Mouse (Mus musculus) heart, postnatal 10 days (tissue): ENCODE measurements around the gene Il20rb. TPM values are rescaled to one million over a fixed set of nuclear protein-coding genes. Genes with fewer than 3 reads are reported as not detected.

Experiments used
- DNase-seq, 2 experiments: peaks; one replicate each; pipeline ENCODE4 v3.0.0; 2021
- intact Hi-C: fragments of 180-260 bp; cut with DNase I; formaldehyde crosslinking; loops from one replicate; pipeline ENCODE4 v1.15.1; 2025
- total RNA-seq, 2 experiments: library from RNA; stranded (reverse); gene quantifications; 2 replicates each; pipeline ENCODE4 v1.2.3; 2021

Il20rb gene
- total RNA-seq = 1 to 10 TPM; 2.2 to 4.4 TPM

GRCm38 (mm10) chr9:100486431-100486830 lies at the start of gene Il20rb:
Gene Il20rb, minus strand, starts transcription at chr9:100486788.
- intact Hi-C loops = loop anchor here (2.0 kb wide), 1 partner anchor 14 kb away; no protein-coding TSS in a partner anchor
- no peak for DNase-seq

- intact Hi-C loops = no loop called here
Observed at GRCm38 (mm10) chr9:100535618-100536262, 49.2 kb upstream of the Il20rb start.

GRCm38 (mm10) chr9:100534686-100535085 lies 48.1 kb upstream of the Il20rb start:
- intact Hi-C loops = no loop called here
- no peak for DNase-seq

More at GRCm38 (mm10) chr9:100535618-100536262, 49.2 kb upstream of the Il20rb start:
- DNase-seq = no peak

- DNase-seq = no peak
- intact Hi-C loops = no loop called here
Observed at GRCm38 (mm10) chr9:100532847-100533505, 46.4 kb upstream of the Il20rb start.

- no peak for DNase-seq
- intact Hi-C loops = no loop called here
Observed at GRCm38 (mm10) chr9:100531296-100531695, 44.7 kb upstream of the Il20rb start.

- intact Hi-C loops = no loop called here
- no peak for DNase-seq
Observed at GRCm38 (mm10) chr9:100525225-100525624, 38.6 kb upstream of the Il20rb start.

- intact Hi-C loops = loop anchor here (5.0 kb wide), 1 partner anchor 640 kb away; no protein-coding TSS in a partner anchor
- no peak for DNase-seq
Observed at GRCm38 (mm10) chr9:100522029-100522428, 35.4 kb upstream of the Il20rb start.

GRCm38 (mm10) chr9:100520586-100520985 lies 34.0 kb upstream of the Il20rb start:
- peak; percentile 70 to 80 for DNase-seq
- intact Hi-C loops = loop anchor here (1.0 to 5.0 kb wide), 3 partner anchors 122 to 642 kb away; no protein-coding TSS in a partner anchor

- no peak for DNase-seq
- intact Hi-C loops = loop anchor here (1.0 to 5.0 kb wide), 3 partner anchors 122 to 642 kb away; no protein-coding TSS in a partner anchor
Observed at GRCm38 (mm10) chr9:100520012-100520411, 33.4 kb upstream of the Il20rb start.

- intact Hi-C loops = loop anchor here (5.0 kb wide), 3 partner anchors 40 to 135 kb away; partner anchors contain the start of gene Nck1
- peak in 1 of 2 experiments; percentile 23 for DNase-seq
Observed at GRCm38 (mm10) chr9:100507581-100507980, 21.0 kb upstream of the Il20rb start.

- DNase-seq = peak; percentile 68 to 80
- intact Hi-C loops = loop anchor here (5.0 kb wide), 3 partner anchors 41 to 136 kb away; partner anchors contain the start of gene Nck1
Observed at GRCm38 (mm10) chr9:100506652-100507051, 20.1 kb upstream of the Il20rb start.

GRCm38 (mm10) chr9:100505498-100505897 lies 18.9 kb upstream of the Il20rb start:
- intact Hi-C loops = loop anchor here (5.0 kb wide), 3 partner anchors 42 to 137 kb away; partner anchors contain the start of gene Nck1
- DNase-seq = no peak

GRCm38 (mm10) chr9:100493611-100494261 lies 7.1 kb upstream of the Il20rb start:
- intact Hi-C loops = loop anchor here (2.0 kb wide), 1 partner anchor 39 kb away; no protein-coding TSS in a partner anchor
- no peak for DNase-seq

GRCm38 (mm10) chr9:100491424-100491823 lies 4.8 kb upstream of the Il20rb start:
- intact Hi-C loops = no loop called here
- DNase-seq = no peak

GRCm38 (mm10) chr9:100488969-100489368 lies 2.4 kb upstream of the Il20rb start:
- intact Hi-C loops = no loop called here
- no peak for DNase-seq

- intact Hi-C loops = no loop called here
- DNase-seq = no peak
Observed at GRCm38 (mm10) chr9:100488056-100488713, 1.6 kb upstream of the Il20rb start.

- intact Hi-C loops = no loop called here
- DNase-seq = no peak
Observed at GRCm38 (mm10) chr9:100483318-100483717, 3.3 kb downstream of the Il20rb start.

- intact Hi-C loops = no loop called here
Observed at GRCm38 (mm10) chr9:100481626-100482025, 5.0 kb downstream of the Il20rb start.

GRCm38 (mm10) chr9:100474056-100474455 lies 12.5 kb downstream of the Il20rb start:
- intact Hi-C loops = no loop called here
- no peak for DNase-seq

More at GRCm38 (mm10) chr9:100481626-100482025, 5.0 kb downstream of the Il20rb start:
- no peak for DNase-seq

GRCm38 (mm10) chr9:100473361-100473760 lies 13.2 kb downstream of the Il20rb start:
- intact Hi-C loops = loop anchor here (2.0 kb wide), 1 partner anchor 13 kb away; the partner anchor contains the start of gene Il20rb
- no peak for DNase-seq
